Mouse (Mus musculus) left cerebral cortex, postnatal 36 days (tissue): ENCODE measurements at regions not wholly inside any gene's neighbourhood (a gene's known extent, or its start where the extent isn't known, plus 50 kb on each side); places are given as distances from the start of the nearest gene placed in this dataset.

Source experiments
- DNase-seq, 2 experiments: peaks; one replicate each; pipeline ENCODE4 v3.0.0; 2021 to 2022; ENCODE audit warnings: low spot score in 2 of 2, mixed read lengths in 1 of 2
- intact Hi-C: fragments of 180-260 bp; cut with DNase I; formaldehyde crosslinking; loops from one replicate; pipeline ENCODE4 v1.15.1; 2025

GRCm38 (mm10) chr5:52092273-52092672 is 98.0 kb downstream of the Dhx15 start:
- intact Hi-C loops, result no loop called here
- DNase-seq, result no peak

- intact Hi-C loops, result no loop called here
- no peak for DNase-seq
These were observed 102.2 kb downstream of the Dhx15 start for GRCm38 (mm10) chr5:52088131-52088530.

GRCm38 (mm10) chr5:52086766-52087429 is 103.4 kb downstream of the Dhx15 start:
- intact Hi-C loops, result no loop called here
- DNase-seq, result no peak

GRCm38 (mm10) chr5:52080268-52080667 is 110.0 kb downstream of the Dhx15 start:
- peak in 1 of 2 experiments; percentile 41 for DNase-seq
- intact Hi-C loops, result no loop called here

- no peak for DNase-seq
- intact Hi-C loops, result no loop called here
These were observed 112.6 kb downstream of the Dhx15 start for GRCm38 (mm10) chr5:52077696-52078095.

- no peak for DNase-seq
- intact Hi-C loops, result no loop called here
These were observed 115.2 kb downstream of the Dhx15 start for GRCm38 (mm10) chr5:52075096-52075495.

- intact Hi-C loops, result loop anchor here (10.0 kb wide), 1 partner anchor 530 kb away; no protein-coding TSS in a partner anchor
- peak; percentile 73 to 78 for DNase-seq
These were observed 125.4 kb downstream of the Dhx15 start for GRCm38 (mm10) chr5:52064804-52065451.

- no peak for DNase-seq
- intact Hi-C loops, result loop anchor here (10.0 kb wide), 1 partner anchor 527 kb away; no protein-coding TSS in a partner anchor
These were observed 128.1 kb downstream of the Dhx15 start for GRCm38 (mm10) chr5:52062214-52062613.

DNA sequence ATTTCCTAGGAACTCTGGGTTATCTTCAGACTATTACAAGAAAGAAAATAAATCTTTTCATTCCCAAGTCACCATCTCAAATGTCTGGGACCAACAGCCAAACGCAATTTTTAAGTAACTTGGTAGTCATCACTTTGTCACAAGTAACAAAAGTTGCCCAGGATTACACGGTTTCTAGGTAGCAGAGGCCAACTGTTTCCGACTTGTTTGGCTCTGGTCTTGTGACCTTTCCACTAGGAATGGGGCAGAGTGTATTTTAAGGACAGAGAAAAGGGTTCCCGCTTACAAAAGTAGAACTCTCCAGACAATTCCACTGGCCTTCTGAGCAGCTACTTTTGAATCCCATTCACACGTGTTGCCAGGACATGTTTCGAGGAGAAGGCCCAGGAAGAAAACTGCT is 129.1 kb downstream of the Dhx15 start:
- DNase-seq, result no peak
- intact Hi-C loops, result loop anchor here (10.0 kb wide), 1 partner anchor 526 kb away; no protein-coding TSS in a partner anchor

DNA sequence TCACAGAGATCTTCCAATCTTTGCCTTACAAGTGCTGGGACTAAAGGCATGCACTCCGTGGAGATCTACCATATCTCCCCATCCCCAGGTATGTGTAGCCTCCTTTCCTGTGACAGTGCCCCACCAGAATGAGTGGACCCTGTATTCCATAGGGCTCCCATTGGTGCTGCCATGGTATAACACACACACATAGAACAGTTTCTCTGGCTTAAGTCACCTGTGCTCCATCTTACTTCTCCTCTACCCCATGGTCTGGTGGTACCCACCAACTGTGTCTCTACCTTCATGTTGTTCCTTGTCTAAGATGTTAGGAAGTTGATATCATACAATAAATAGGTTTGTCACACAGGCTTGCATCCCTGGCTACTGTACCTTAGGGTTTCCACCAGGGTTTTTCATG is 133.1 kb downstream of the Dhx15 start:
- DNase-seq, result no peak
- intact Hi-C loops, result no loop called here

DNA sequence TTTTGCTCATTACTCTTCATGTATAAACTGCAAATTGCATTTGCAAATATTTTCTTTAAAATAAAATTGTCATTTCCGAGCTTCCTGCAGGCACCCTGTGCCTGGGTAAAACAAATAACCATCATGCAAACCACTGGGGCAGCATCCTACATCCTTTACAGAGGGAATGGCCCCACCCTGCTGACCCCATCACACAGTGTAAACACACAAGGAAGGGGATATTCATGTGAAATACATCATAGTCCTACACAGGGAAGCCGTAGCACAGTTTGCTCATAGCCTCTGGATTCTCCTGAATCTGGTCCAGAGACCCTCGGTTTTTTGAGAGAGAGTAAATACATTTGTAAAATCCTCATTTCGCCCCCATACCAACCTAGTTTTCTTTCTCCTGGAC is 138.2 kb downstream of the Dhx15 start:
- no peak for DNase-seq
- intact Hi-C loops, result no loop called here

GRCm38 (mm10) chr5:52051383-52052071 is 138.8 kb downstream of the Dhx15 start:
- intact Hi-C loops, result no loop called here

GRCm38 (mm10) chr5:52048790-52049189 is 141.5 kb downstream of the Dhx15 start:
- intact Hi-C loops, result loop anchor here (10.0 kb wide), 1 partner anchor 264 kb away; no protein-coding TSS in a partner anchor
- no peak for DNase-seq

More at GRCm38 (mm10) chr5:52051383-52052071, 138.8 kb downstream of the Dhx15 start:
- DNase-seq, result peak; percentile 38 to 54

DNA sequence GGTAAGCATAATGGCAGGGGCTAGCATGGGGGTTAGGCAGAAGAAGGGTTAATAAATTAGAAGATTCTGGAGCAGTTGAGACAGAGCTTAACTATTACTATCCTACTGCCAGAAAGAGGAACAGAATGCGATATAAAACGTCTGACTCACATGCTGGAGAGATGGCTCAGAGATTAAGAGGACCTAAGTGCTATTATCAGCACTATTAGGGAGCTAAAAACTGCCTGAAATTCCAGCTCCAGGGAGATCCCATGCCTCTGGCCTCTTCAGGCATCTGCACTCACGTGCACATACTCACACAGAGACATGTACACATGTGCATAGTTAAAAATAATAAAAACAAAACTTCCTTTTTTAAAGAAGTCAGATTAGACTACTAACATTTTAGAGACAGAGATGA is 143.6 kb downstream of the Dhx15 start:
- no peak for DNase-seq
- intact Hi-C loops, result loop anchor here (10.0 kb wide), 1 partner anchor 262 kb away; no protein-coding TSS in a partner anchor

DNA sequence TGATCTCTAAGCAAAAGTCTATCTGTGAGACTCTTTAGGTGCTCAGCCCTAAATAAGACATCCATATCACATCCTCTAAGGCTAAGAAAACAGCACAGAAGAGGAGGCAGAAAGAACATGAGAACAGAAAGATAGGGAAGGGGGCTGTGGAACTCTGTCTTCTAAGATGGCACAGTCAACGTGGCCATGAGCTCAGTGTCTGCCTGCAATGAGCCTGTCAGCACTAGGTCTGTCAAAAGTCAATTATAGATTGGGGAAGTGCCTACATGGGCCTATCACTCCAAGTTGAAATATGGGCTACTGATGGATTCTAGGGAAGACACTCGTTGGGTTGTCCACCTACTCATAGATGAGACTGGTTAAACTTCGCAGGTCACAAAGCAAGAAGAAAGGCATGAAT is 146.2 kb downstream of the Dhx15 start:
- intact Hi-C loops, result loop anchor here (10.0 kb wide), 1 partner anchor 259 kb away; no protein-coding TSS in a partner anchor

GRCm38 (mm10) chr5:52041447-52041846 is 148.9 kb downstream of the Dhx15 start:
- no peak for DNase-seq
- intact Hi-C loops, result loop anchor here (10.0 kb wide), 1 partner anchor 257 kb away; no protein-coding TSS in a partner anchor

More for the DNA sequence above, 146.2 kb downstream of the Dhx15 start:
- DNase-seq, result no peak

DNA sequence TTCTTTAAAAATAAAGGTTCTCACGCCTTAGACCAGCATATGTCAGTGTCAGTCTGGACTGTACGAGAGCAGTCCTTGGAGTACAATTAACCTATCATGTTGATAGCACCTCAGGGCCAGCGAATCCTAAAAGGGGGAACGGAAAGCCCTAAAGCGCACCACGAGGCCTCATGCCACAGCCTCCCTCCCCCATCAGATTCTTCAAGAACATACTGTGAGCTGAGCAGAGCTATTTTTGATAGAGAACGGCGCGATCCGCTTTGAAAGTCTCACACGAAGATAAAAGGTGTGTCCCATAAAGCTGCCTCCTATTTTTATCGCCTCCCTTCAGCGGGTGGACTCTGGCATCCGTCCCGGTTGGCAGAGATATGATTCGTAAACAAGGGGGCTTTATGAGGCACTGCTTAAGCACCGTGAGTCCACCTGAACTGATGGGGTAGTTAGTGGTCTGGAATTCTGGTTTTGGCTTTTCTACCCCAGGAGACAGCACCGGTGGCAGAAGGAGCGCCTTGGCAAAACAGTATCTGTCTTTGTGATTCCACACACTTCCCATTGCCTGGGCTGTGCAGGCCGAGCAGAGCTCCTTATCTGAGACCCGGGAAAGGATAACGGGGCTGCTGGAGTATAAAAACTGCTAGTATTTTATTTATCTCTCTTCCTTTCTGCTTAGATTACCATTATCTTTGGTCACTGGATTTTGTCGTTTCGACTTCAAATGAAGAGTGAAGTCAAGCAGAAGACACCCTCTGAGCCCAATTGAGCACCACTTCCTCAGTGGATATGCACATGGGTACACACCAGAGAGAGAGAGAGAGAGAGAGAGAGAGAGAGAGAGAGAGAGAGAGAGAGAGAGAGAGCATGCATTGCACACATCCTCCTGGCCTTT is 149.6 kb downstream of the Dhx15 start:
- intact Hi-C loops, result loop anchor here (10.0 kb wide), 1 partner anchor 256 kb away; no protein-coding TSS in a partner anchor
- DNase-seq, result peak; percentile 74 to 76

- intact Hi-C loops, result no loop called here
These were observed 155.0 kb downstream of the Dhx15 start for GRCm38 (mm10) chr5:52035339-52035738.

DNA sequence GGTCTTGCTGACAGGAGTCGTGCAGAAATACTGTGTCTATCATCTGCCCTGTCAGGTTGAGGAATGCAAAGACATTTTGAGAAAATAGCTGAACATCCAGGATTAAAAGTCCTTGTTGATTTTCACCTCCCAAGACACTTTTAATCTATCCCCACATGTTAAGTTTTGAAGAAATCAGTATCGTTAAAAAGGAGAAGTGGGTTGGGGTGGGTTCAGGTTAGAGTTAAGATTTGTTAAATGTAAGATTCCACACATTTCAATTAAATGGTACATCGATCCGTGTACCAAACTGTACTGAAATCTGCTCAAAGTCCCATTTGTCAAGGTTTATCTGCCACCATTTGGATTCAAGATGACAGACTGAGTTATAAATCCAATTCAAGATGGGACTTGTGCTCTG is 162.8 kb downstream of the Dhx15 start:
- DNase-seq, result no peak
- intact Hi-C loops, result no loop called here

More at GRCm38 (mm10) chr5:52035339-52035738, 155.0 kb downstream of the Dhx15 start:
- DNase-seq, result no peak
